ENCODE assay signal across 8 mouse cellular contexts in the genomic region with DNA sequence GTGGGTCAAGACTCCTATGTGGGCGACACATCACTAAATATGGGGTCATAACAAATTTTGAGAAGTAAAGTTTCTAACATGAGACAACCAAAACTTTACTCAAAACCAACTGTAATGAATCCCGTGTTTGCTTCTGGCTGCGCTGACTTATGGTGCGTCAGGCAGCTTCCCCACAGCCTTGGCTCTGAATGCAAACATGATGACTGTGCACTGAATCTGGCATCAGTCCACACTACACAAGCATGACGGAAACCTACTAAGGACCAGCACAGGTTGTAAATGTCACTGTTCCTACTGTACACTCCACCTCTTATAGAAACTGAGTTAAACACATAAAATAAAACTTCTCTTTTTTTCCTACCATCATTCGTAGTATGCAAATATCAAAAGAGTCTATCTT. TPM values are rescaled to one million over a fixed set of nuclear protein-coding genes. Genes with fewer than 3 reads are reported as not detected.
A peak's percentile ranks its signal among the peaks of the same experiment; 100 is the strongest.
DNase-seq lines count a peak whose midpoint lies in the region; ATAC-seq and TF ChIP-seq lines count a peak whose summit lies in the region.

No protein-coding gene starts in this region.

- DNase-seq in gastrocnemius, adult 18-20 months (ENCODE audit: low spot score), result peak; percentile 73
- no peak for DNase-seq in gastrocnemius, postnatal 10 days
- peak; percentile 3 for DNase-seq in lung, postnatal 10 days
- DNase-seq in lung, adult 2 months, result no peak
- DNase-seq in cerebellum, postnatal 36 days, result peak; percentile 38 to 57
- DNase-seq in Muller cell, postnatal 12 days (ENCODE audit: inconsistent ontology term), result no peak

- H3K36me3 ChIP-seq in myocyte (ENCODE audit: control insufficient read depth, insufficient read depth), result peaks cover 23% of the 10 kb centered on the region
- H3K36me3 ChIP-seq in intestine, embryonic 15.5 days, result peaks cover under 1% of the 10 kb centered on the region

- H3K4me2 ChIP-seq in myocyte (ENCODE audit: low read depth), result peak overlapping the region; percentile 55
- no peak overlapping the region for H3K4me2 ChIP-seq in intestine, embryonic 15.5 days (replicated peaks)

- H3K79me2 ChIP-seq in myocyte (ENCODE audit: control insufficient read depth, insufficient read depth), result no peaks in the 10 kb centered on the region

- no peak for TF ChIP-seq POLR2A in lung, adult 2 months (IDR thresholded peaks at IDR 0.05; ENCODE audit: borderline replicate concordance, extremely low read depth, low read depth, low read length)
- TF ChIP-seq POLR2A in myocyte (IDR thresholded peaks at IDR 0.05; ENCODE audit: insufficient read length, low read depth), result no peak

- WGBS in lung, adult 2 months, result 87% methylated on average over 6 of the region's 6 CpGs
- 82% methylated on average over 6 of the region's 6 CpGs for WGBS in intestine, embryonic 15.5 days

- H3ac ChIP-seq in myocyte (ENCODE audit: control insufficient read depth, insufficient read length), result no peak overlapping the region

- no peak for TF ChIP-seq CTCF in lung, adult 2 months (IDR thresholded peaks at IDR 0.05; ENCODE audit: insufficient read depth, low read length)

- H3K9ac ChIP-seq in intestine, embryonic 15.5 days, result no peak overlapping the region

- no peak overlapping the region for H3K4me3 ChIP-seq in lung, adult 2 months (replicated peaks; ENCODE audit: extremely low read depth, low read depth, low read length)
- H3K4me3 ChIP-seq in myocyte, result no peak overlapping the region
- H3K4me3 ChIP-seq in intestine, embryonic 15.5 days (replicated peaks), result no peak overlapping the region

- H3K9me3 ChIP-seq in intestine, embryonic 15.5 days, result no peaks in the 10 kb centered on the region

- no peaks in the 10 kb centered on the region for H3K4me1 ChIP-seq in lung, adult 2 months (ENCODE audit: control insufficient read depth, insufficient read depth, low read length)
- no peaks in the 10 kb centered on the region for H3K4me1 ChIP-seq in intestine, embryonic 15.5 days (replicated peaks)

- no peak overlapping the region for H3K27ac ChIP-seq in intestine, embryonic 15.5 days

- no peaks in the 10 kb centered on the region for H3K27me3 ChIP-seq in myocyte (ENCODE audit: control insufficient read depth, insufficient read depth, insufficient read length)
- H3K27me3 ChIP-seq in intestine, embryonic 15.5 days (replicated peaks), result no peaks in the 10 kb centered on the region

- no peak for ATAC-seq in intestine, embryonic 15.5 days

TF ChIP-seq in myocyte, 11 proteins besides CTCF, POLR2A, EP300 and RAD21:
- TF ChIP-seq E2F4 (IDR thresholded peaks at IDR 0.05; ENCODE audit: insufficient read depth), result no peak
- no peak for TF ChIP-seq CEBPB (IDR thresholded peaks at IDR 0.05; ENCODE audit: insufficient read depth, poor library complexity, severe bottlenecking)
- TF ChIP-seq MAX (IDR thresholded peaks at IDR 0.05; ENCODE audit: low read depth), result no peak
- no peak for TF ChIP-seq USF1 (IDR thresholded peaks at IDR 0.05; ENCODE audit: low read depth)
- TF ChIP-seq MYOG (IDR thresholded peaks at IDR 0.05; ENCODE audit: control insufficient read depth in 1 of 3, insufficient read depth in 1 of 3, insufficient read length in 2 of 3, low read depth in 2 of 3), result no peak
- TF ChIP-seq REST (IDR thresholded peaks at IDR 0.05; ENCODE audit: insufficient read depth, insufficient read length), result no peak
- no peak for TF ChIP-seq POLR2AphosphoS2 (IDR thresholded peaks at IDR 0.05; ENCODE audit: insufficient read length, low read depth)
- no peak for TF ChIP-seq SRF (IDR thresholded peaks at IDR 0.05; ENCODE audit: control insufficient read depth, insufficient read length, low read depth)
- TF ChIP-seq MYOD1 (IDR thresholded peaks at IDR 0.05; ENCODE audit: control insufficient read depth in 1 of 3, insufficient read length in 2 of 3, low read depth in 2 of 3), result no peak
- TF ChIP-seq TCF12 (IDR thresholded peaks at IDR 0.05; ENCODE audit: insufficient read depth, poor library complexity, severe bottlenecking), result no peak
- no peak for TF ChIP-seq TCF3 (IDR thresholded peaks at IDR 0.05; ENCODE audit: insufficient read length, low read depth)

RNA-seq across cellular contexts. Expression of a gene that starts 45.3 kb away (rescaled TPM):
- 100 to 1,000 TPM; 263 to 302 TPM for total RNA-seq in gastrocnemius, adult 18-20 months (2021)
- total RNA-seq in gastrocnemius, postnatal 10 days (2021), result 100 to 1,000 TPM; 218 to 227 TPM
- polyA plus RNA-seq in lung, adult 2 months (2012; rRNA removed), result 14.4 and 20.9 TPM in 2 replicates
- polyA plus RNA-seq in myocyte (2012; fragmentation: generic; extraction: Trizol), result 22.4 TPM
- polyA plus RNA-seq in intestine, embryonic 15.5 days (2015; fragmentation: Nextera tagmentation; extraction: Ambion mirVana), result 25.9 and 29.3 TPM in 2 replicates

Comparison
In these comparisons a context has a peak if more than half of its experiments do, and no peak if none do; other contexts are left out.
1. DNase-seq: peak in gastrocnemius, adult 18-20 months (single experiment), lung, postnatal 10 days (single experiment) and cerebellum, postnatal 36 days (2 of 2); none in gastrocnemius, postnatal 10 days (single experiment), lung, adult 2 months (single experiment) and Muller cell, postnatal 12 days (single experiment).